Comparison of ENCODE assay signal across 17 mouse cellular contexts in genomic region chr10:21015196-21015595, GRCm38 (mm10).
"Had no signal": no experiment of that assay in that cellular context is flagged by ENCODE, and none has a peak within 500 bp of the region (broad histone marks: within the 10 kb centered on the region; RNA-seq: fewer than 3 reads in every experiment).

No protein-coding gene starts in this region.

- ATAC-seq: hindbrain, embryonic 16.5 days; inflammation-experienced regulatory T-cells, adult 6 months; intestine, embryonic 15.5 days; intestine, postnatal 0 days had no signal

- DNase-seq: gastrocnemius, adult 2 months; gastrocnemius, postnatal 10 days; gastrocnemius, postnatal 25 days; heart, adult 11 months; heart, adult 2 months; heart, postnatal 10 days; heart, postnatal 4 days; kidney, adult 18-20 months; kidney, adult 8-10 months; kidney, postnatal 10 days; kidney, postnatal 25 days; liver; liver, embryonic 13.5 days had no signal
